Mouse (Mus musculus) frontal cortex, postnatal 14 days (tissue): ENCODE results near the gene Gpcpd1.
A peak's percentile ranks its signal among the peaks of the same experiment; 100 is the strongest.

Experiments used
- DNase-seq, 2 experiments: peaks; one replicate each; pipeline ENCODE4 v3.0.0; 2022; ENCODE audit warnings: low spot score in 2 of 2

The Gpcpd1 gene

GRCm38 (mm10) chr2:132586006-132586405 lies 1.5 kb downstream of the Gpcpd1 start:
- DNase-seq, result no peak

GRCm38 (mm10) chr2:132584191-132584590 lies 3.3 kb downstream of the Gpcpd1 start:
- no peak for DNase-seq

GRCm38 (mm10) chr2:132583126-132583525 lies 4.4 kb downstream of the Gpcpd1 start:
- DNase-seq, result no peak

GRCm38 (mm10) chr2:132582227-132582626 lies 5.3 kb downstream of the Gpcpd1 start:
- DNase-seq, result peak; percentile 64 to 74

- no peak for DNase-seq
These were observed 7.8 kb downstream of the Gpcpd1 start for GRCm38 (mm10) chr2:132579689-132580088.

- DNase-seq, result no peak
These were observed 8.8 kb downstream of the Gpcpd1 start for GRCm38 (mm10) chr2:132578711-132579110.

GRCm38 (mm10) chr2:132578059-132578458 lies 9.5 kb downstream of the Gpcpd1 start:
- peak; percentile 95 to 96 for DNase-seq

- peak in 1 of 2 experiments; percentile 44 for DNase-seq
These were observed 10.0 kb downstream of the Gpcpd1 start for GRCm38 (mm10) chr2:132577431-132577981.

- no peak for DNase-seq
These were observed 10.9 kb downstream of the Gpcpd1 start for GRCm38 (mm10) chr2:132576522-132577135.

- no peak for DNase-seq
These were observed 11.6 kb downstream of the Gpcpd1 start for GRCm38 (mm10) chr2:132575759-132576439.

- no peak for DNase-seq
These were observed 12.3 kb downstream of the Gpcpd1 start for GRCm38 (mm10) chr2:132575256-132575655.

GRCm38 (mm10) chr2:132573280-132573679 lies 14.2 kb downstream of the Gpcpd1 start:
- no peak for DNase-seq

- DNase-seq, result no peak
These were observed 14.9 kb downstream of the Gpcpd1 start for GRCm38 (mm10) chr2:132572651-132573050.

- no peak for DNase-seq
These were observed 16.2 kb downstream of the Gpcpd1 start for GRCm38 (mm10) chr2:132571301-132571700.

- DNase-seq, result no peak
These were observed 16.7 kb downstream of the Gpcpd1 start for GRCm38 (mm10) chr2:132570869-132571268.

- no peak for DNase-seq
These were observed 17.8 kb downstream of the Gpcpd1 start for GRCm38 (mm10) chr2:132569686-132570085.

- DNase-seq, result no peak
These were observed 20.1 kb downstream of the Gpcpd1 start for GRCm38 (mm10) chr2:132567414-132567813.

GRCm38 (mm10) chr2:132561860-132562259 lies 25.7 kb downstream of the Gpcpd1 start:
- no peak for DNase-seq

- DNase-seq, result no peak
These were observed 59.7 kb downstream of the Gpcpd1 start for GRCm38 (mm10) chr2:132527864-132528263.

GRCm38 (mm10) chr2:132526894-132527532 lies 60.5 kb downstream of the Gpcpd1 start:
- DNase-seq, result peak in 1 of 2 experiments; percentile 28

- no peak for DNase-seq
These were observed 61.4 kb downstream of the Gpcpd1 start for GRCm38 (mm10) chr2:132526110-132526509.

GRCm38 (mm10) chr2:132518021-132518901 lies 69.3 kb downstream of the Gpcpd1 start:
- DNase-seq, result no peak
